Mouse (Mus musculus): ENCODE measurements around the gene Sipa1l3.

GRCm38 (mm10) chr7:29313051-29313450 is 205.4 kb downstream of the Sipa1l3 start:
- TF ChIP-seq CTCF (IDR thresholded peaks at IDR 0.05; ENCODE audit: extremely low read depth, insufficient read depth, insufficient read length, insufficient replicate concordance) (no peak), POLR2A (IDR thresholded peaks at IDR 0.05; ENCODE audit: low read depth, low read length) (no peak)

Measured in spleen, adult 2 months (tissue).